Mouse (Mus musculus) common myeloid progenitor, adult 5-6 weeks (primary cell): ENCODE measurements around the gene Gm3629. TPM values are rescaled to one million over a fixed set of nuclear protein-coding genes. Genes with fewer than 3 reads are reported as not detected.
"Not testable (repeated sequence)": the region's sequence is repeated elsewhere in the genome, so short reads cannot be mapped to it uniquely, and the experiment has no call there.

Experiments used
- ATAC-seq: replicated peaks from 2 replicates; pipeline ENCODE4 v1.8.0; 2016; ENCODE audit warnings: low read depth, mild to moderate bottlenecking, moderate TSS enrichment, inconsistent platforms; ENCODE audit not compliant: poor library complexity, severe bottlenecking
- total RNA-seq: library from RNA; stranded (forward); fragments of 200-1000, 187-1606 nt; gene quantifications from 2 replicates; pipeline ENCODE4 v1.2.3, GENCODE M21; 2017

Gm3629 gene
- not detected in 2 replicates for total RNA-seq

DNA sequence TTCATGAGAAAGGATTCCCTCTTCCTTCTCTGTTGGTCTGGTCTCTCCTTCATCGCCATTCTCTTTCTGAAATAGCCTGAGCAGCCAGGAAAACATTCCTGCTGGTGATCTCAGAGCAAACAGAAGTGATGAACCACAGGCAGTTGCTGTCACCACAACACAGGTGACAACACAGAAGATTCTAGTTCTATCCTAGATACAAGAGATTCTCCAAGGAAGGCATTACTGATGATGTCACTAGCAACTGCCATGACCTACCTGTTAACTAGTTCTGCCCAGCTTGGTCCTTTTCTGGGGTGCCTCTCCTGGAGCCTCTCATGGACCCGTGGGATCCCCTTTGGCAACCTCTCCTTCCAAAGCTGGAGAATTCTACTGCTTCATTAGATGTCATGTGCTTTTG, at the start of gene Gm3629:
TSS of gene Gm3629 (minus strand) at position 101 of the 400 bp plus-strand sequence.
- ATAC-seq = not testable (repeated sequence)

DNA sequence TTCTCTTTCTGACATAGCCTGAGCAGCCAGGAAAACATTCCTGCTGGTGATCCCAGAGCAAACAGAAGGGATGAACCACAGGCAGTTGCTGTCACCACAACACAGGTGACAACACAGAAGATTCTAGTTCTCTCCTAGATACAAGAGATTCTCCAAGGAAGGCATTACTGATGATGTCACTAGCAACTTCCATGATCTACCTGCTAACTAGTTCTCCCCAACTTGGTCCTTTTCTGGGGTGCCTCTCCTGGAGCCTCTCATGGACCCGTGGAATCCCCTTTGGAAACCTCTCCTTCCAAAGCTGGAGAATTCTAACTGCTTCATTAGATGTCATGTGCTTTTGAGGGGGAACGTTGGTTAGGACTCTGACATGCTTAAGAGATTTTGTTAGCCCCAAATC, 31.9 kb upstream of the Gm3629 start, which contains the start of gene Gm3460:
TSS of gene Gm3460 (minus strand) at position 101 of the 400 bp plus-strand sequence.
- not testable (repeated sequence) for ATAC-seq

- not testable (repeated sequence) for ATAC-seq
Measured at GRCm38 (mm10) chr14:6606436-6606835, 16.0 kb upstream of the Gm3629 start.

- 0 out of 2 replicates have a peak, but pooled peaks have one; percentile 63 for ATAC-seq
Measured at GRCm38 (mm10) chr14:6605004-6605403, 14.6 kb upstream of the Gm3629 start.

DNA sequence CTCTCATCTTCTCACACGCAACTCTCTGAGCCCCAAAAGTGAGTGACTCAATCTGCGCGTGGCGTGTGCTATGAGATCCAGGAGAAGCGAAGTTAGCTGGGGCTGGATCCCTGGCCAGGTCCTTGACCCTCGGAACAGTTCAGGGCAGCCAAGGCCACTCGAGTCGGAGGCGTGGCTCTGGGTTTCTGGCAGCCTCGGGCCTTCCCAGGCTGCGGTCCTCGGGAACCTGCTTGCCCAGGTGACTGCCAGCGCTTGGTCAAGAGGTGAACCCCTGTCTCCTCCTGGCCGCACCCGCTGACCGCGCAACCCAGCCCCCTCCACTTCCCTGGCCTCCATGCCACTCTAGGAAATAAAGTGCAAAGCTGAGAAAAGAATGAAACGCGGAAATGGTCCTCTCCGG, 14.1 kb upstream of the Gm3629 start:
- not testable (repeated sequence) for ATAC-seq

- ATAC-seq = not testable (repeated sequence)
Measured at GRCm38 (mm10) chr14:6537190-6537589, 53.2 kb downstream of the Gm3629 start, which contains the start of gene Gm8356. Gm8356 (minus strand) TSS chr14:6537290.

Other genes starting within 250 kb of the Gm3629 start
- not detected in 2 replicates for gene Gm3618, start 246.9 kb downstream of the Gm3629 start, total RNA-seq
- gene Gm16440, start 200.3 kb downstream of the Gm3629 start, total RNA-seq = not detected in 2 replicates
- not detected in 2 replicates for gene Gm3591, start 178.1 kb downstream of the Gm3629 start, total RNA-seq
- not detected in 2 replicates for gene Gm3594, start 146.0 kb downstream of the Gm3629 start, total RNA-seq
- gene Gm8356, start 53.3 kb downstream of the Gm3629 start, total RNA-seq = not detected in 2 replicates
- gene Gm3460, start 31.8 kb upstream of the Gm3629 start, total RNA-seq = not detected in 2 replicates
- gene Gm10251, start 93.6 kb upstream of the Gm3629 start, total RNA-seq = not detected in 2 replicates
- gene Gm8050, start 129.6 kb upstream of the Gm3629 start, total RNA-seq = not detected in 2 replicates
- gene Gm3636, start 151.7 kb upstream of the Gm3629 start, total RNA-seq = 0.27 and 1.2 TPM in 2 replicates
- gene Gm8362, start 183.8 kb upstream of the Gm3629 start, total RNA-seq = not detected in 2 replicates
- not detected in 2 replicates for gene Gm3642, start 249.7 kb upstream of the Gm3629 start, total RNA-seq